Comparison of ENCODE assay signal across 18 mouse cellular contexts in the genomic region with DNA sequence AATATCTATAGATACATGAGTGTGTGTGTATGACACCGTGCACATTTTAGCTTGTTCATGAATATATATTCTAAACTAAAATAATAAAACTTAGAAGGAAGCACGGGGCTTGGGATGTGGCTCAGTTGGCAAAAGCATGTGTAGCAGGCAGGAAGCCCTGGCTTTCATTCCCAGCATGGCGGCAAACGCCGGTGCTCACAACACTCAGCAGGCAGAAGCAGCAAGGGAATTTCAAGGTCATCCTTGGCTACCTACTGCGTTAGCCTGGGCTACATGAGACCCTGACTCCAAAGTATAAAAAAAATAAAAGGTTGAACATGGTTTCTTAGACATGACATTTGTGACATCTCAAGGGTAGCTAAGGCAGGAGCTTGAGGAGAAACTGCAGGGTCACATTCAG.
DNase-seq lines count a peak whose midpoint lies in the region.
"Had no signal": no experiment of that assay in that cellular context is flagged by ENCODE, and none has a peak within 500 bp of the region (broad histone marks: within the 10 kb centered on the region; RNA-seq: fewer than 3 reads in every experiment).

No protein-coding gene starts in this region.

- peak; percentile 72 for DNase-seq in heart, adult 11 months
- DNase-seq in heart, postnatal 36 days: no peak
- DNase-seq in R1 (ENCODE audit: low read depth, low spot score): peak; percentile 40
- DNase-seq in ZHBTc4 (ENCODE audit: low read depth, low spot score): peak; percentile 26
- DNase-seq in lung, adult 18-20 months: no peak
- no peak for DNase-seq in lung, postnatal 36 days
- DNase-seq: adrenal gland, adult 2 months; adrenal gland, adult 8-10 months; adrenal gland, postnatal 10 days; adrenal gland, postnatal 14 days; adrenal gland, postnatal 25 days; adrenal gland, postnatal 36 days; B cell, adult 2 months; cerebellum, adult 11 months; cerebellum, adult 11-12 months; cerebellum, adult 18-20 months; cerebellum, adult 2 months; cerebellum, adult 8-10 months had no signal

- intact Hi-C loops in heart, postnatal 36 days (cut with DNase I): no loop called here

Comparison
In these comparisons a context has a peak if more than half of its experiments do, and no peak if none do; other contexts are left out.
1. DNase-seq: peak in heart, adult 11 months (single experiment), R1 (single experiment) and ZHBTc4 (single experiment); none in heart, postnatal 36 days (0 of 2), lung, adult 18-20 months (0 of 2) and lung, postnatal 36 days (single experiment).